Mouse (Mus musculus) T-helper 17 cell (primary cell): Measurements from ENCODE around the gene Ccdc3.

Experiments used
- in situ Hi-C, 2 experiments: fragments of 300-600 bp; cut with MboI, MseI; formaldehyde crosslinking; loops; 1 replicate in 1 of 2; 2 replicates in 1 of 2; pipeline ENCODE4 v1.15.1; 2025; ENCODE audit warnings: high pct_unique_total_duplicates in 2 of 2

The Ccdc3 gene

GRCm38 (mm10) chr2:5160236-5160848 lies 22.8 kb downstream of the Ccdc3 start:
- in situ Hi-C loops = no loop called here

- in situ Hi-C loops = no loop called here
Observed at GRCm38 (mm10) chr2:5161002-5161745, 23.6 kb downstream of the Ccdc3 start.

- in situ Hi-C loops = no loop called here
Observed at GRCm38 (mm10) chr2:5161908-5162674, 24.5 kb downstream of the Ccdc3 start.

GRCm38 (mm10) chr2:5162756-5163155 lies 25.2 kb downstream of the Ccdc3 start:
- in situ Hi-C loops = no loop called here

GRCm38 (mm10) chr2:5165941-5166361 lies 28.4 kb downstream of the Ccdc3 start:
- in situ Hi-C loops = no loop called here

- in situ Hi-C loops = no loop called here
Observed at GRCm38 (mm10) chr2:5166796-5167195, 29.2 kb downstream of the Ccdc3 start.

GRCm38 (mm10) chr2:5170815-5171214 lies 33.2 kb downstream of the Ccdc3 start:
- in situ Hi-C loops = no loop called here

- in situ Hi-C loops = no loop called here
Observed at GRCm38 (mm10) chr2:5171301-5172000, 33.9 kb downstream of the Ccdc3 start.

GRCm38 (mm10) chr2:5172773-5173172 lies 35.2 kb downstream of the Ccdc3 start:
- in situ Hi-C loops = no loop called here

GRCm38 (mm10) chr2:5174716-5175115 lies 37.1 kb downstream of the Ccdc3 start:
- in situ Hi-C loops = no loop called here

GRCm38 (mm10) chr2:5181462-5182443 lies 44.2 kb downstream of the Ccdc3 start:
- in situ Hi-C loops = no loop called here

- in situ Hi-C loops = no loop called here
Observed at GRCm38 (mm10) chr2:5184166-5184565, 46.6 kb downstream of the Ccdc3 start.

GRCm38 (mm10) chr2:5185631-5186030 lies 48.1 kb downstream of the Ccdc3 start:
- in situ Hi-C loops = no loop called here

- in situ Hi-C loops = no loop called here
Observed at GRCm38 (mm10) chr2:5192156-5192555, 54.6 kb downstream of the Ccdc3 start.

GRCm38 (mm10) chr2:5193071-5193470 lies 55.5 kb downstream of the Ccdc3 start:
- in situ Hi-C loops = no loop called here

- in situ Hi-C loops = no loop called here
Observed at GRCm38 (mm10) chr2:5194701-5195215, 57.2 kb downstream of the Ccdc3 start.

GRCm38 (mm10) chr2:5197486-5197885 lies 59.9 kb downstream of the Ccdc3 start:
- in situ Hi-C loops = no loop called here

- in situ Hi-C loops = no loop called here
Observed at GRCm38 (mm10) chr2:5199289-5199688, 61.7 kb downstream of the Ccdc3 start.

- in situ Hi-C loops = no loop called here
Observed at GRCm38 (mm10) chr2:5200817-5201364, 63.3 kb downstream of the Ccdc3 start.

- in situ Hi-C loops = no loop called here
Observed at GRCm38 (mm10) chr2:5203146-5203545, 65.6 kb downstream of the Ccdc3 start.
